Mouse (Mus musculus) adipose tissue, adult 10 weeks (tissue): ENCODE results near the gene Slc22a29. TPM values are rescaled to one million over a fixed set of nuclear protein-coding genes. Genes with fewer than 3 reads are reported as not detected.

Experiments used
- polyA plus RNA-seq: library from polyadenylated mRNA; stranded (reverse); fragments of 350-450 nt; fragmentation: Illumina TruSeq; extraction: RNeasy Lipid Tissue Mini Kit (QIAGEN cat#74804); gene quantifications from one replicate; pipeline ENCODE4 v1.2.3, GENCODE M21; 2014; ENCODE audit warnings: low read depth, low replicate concordance

Gene Slc22a29
- polyA plus RNA-seq, result 0.17 TPM

GRCm38 (mm10) chr19:8218800-8219199, at the start of gene Slc22a29:
Gene Slc22a29, minus strand, starts transcription at chr19:8218900.

DNA sequence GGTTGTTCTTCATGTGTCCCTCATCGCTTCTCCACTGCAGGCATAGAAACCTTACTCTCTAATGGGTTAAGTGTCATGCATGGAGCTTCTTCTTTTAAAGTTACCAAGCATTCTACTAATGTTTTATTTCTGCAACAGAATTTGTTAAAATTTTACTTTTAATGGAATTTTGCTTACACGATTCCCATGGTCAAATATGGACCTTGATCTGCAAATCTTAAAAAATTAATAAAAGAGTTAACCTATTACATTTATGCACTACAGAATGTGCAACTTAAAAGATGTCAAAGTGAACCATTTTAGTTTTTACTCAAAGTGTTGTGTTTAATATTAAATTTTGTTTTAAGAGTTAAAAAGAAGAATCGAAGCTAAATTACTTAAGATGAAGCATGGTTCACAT, 86.8 kb downstream of the Slc22a29 start, which contains the start of gene Slc22a28:
Gene Slc22a28, minus strand, starts transcription at position 102 of the 400 bp plus-strand sequence.

Other genes starting within 250 kb of the Slc22a29 start
- not detected for gene Slc22a28, start 86.9 kb downstream of the Slc22a29 start, polyA plus RNA-seq
- gene Slc22a30, start 186.2 kb upstream of the Slc22a29 start, polyA plus RNA-seq, result not detected